Mouse (Mus musculus) small intestine, adult 2 months (tissue): Measurements from ENCODE around the gene Als2.

Source experiments
- CTCF ChIP-seq: fragments of 200-500 bp; IDR thresholded peaks from 2 replicates; pipeline ENCODE4 v1.5.1; 2012; ENCODE audit warnings: low read depth, mild to moderate bottlenecking, control low read depth, inconsistent platforms, low read length, moderate library complexity, mixed read lengths; ENCODE audit not compliant: insufficient replicate concordance, insufficient read length; ENCODE audit errors: extremely low read depth
- POLR2A ChIP-seq: fragments of 200-500 bp; IDR thresholded peaks from 2 replicates; pipeline ENCODE4 v1.6.1; 2012; ENCODE audit warnings: low read depth, mild to moderate bottlenecking, control low read depth, inconsistent platforms, low read length, moderate library complexity

- TF ChIP-seq POLR2A (no peak), CTCF (no peak)
Observed at GRCm38 (mm10) chr1:59174514-59175373, 62.3 kb downstream of the Als2 start.
